Mouse (Mus musculus) CH12.LX (cell line): Measurements from ENCODE around the gene Htra1.

Experiments
- CTCF ChIP-seq, 2 experiments: IDR thresholded peaks in 1 of 2; conservative IDR thresholded peaks in 1 of 2; 2 replicates each; pipeline ENCODE4 v1.5.1; 2011 to 2012; ENCODE audit warnings: low read depth in 2 of 2, low read length in 2 of 2, improper control_type of control experiment in 1 of 2, inconsistent platforms in 1 of 2, mild to moderate bottlenecking in 1 of 2, moderate library complexity in 1 of 2
- EP300 ChIP-seq: IDR thresholded peaks from 2 replicates; pipeline ENCODE4 v1.6.1; 2011; ENCODE audit warnings: low read length, improper control_type of control experiment
- MAFK ChIP-seq: IDR thresholded peaks from 2 replicates; pipeline ENCODE4 v1.6.1; 2011; ENCODE audit warnings: low read length, improper control_type of control experiment; ENCODE audit not compliant: insufficient replicate concordance
- RCOR1 ChIP-seq: conservative IDR thresholded peaks from 2 replicates; pipeline ENCODE4 v1.6.1; 2012; ENCODE audit warnings: low read depth, mild to moderate bottlenecking, inconsistent platforms, low read length, improper control_type of control experiment
- TBP ChIP-seq: conservative IDR thresholded peaks from 2 replicates; pipeline ENCODE4 v1.6.1; 2011; ENCODE audit warnings: low read depth, low read length, improper control_type of control experiment
- USF1 ChIP-seq: IDR thresholded peaks from 2 replicates; pipeline ENCODE4 v1.6.1; 2014; ENCODE audit warnings: low read depth, mild to moderate bottlenecking, inconsistent platforms, low read length, improper control_type of control experiment

GRCm38 (mm10) chr7:130887946-130888345, 48.0 kb upstream of the Htra1 start:
- TF ChIP-seq TBP, result no peak
- TF ChIP-seq CTCF (conservative IDR thresholded peaks at IDR 0.05 in 1 of 2, IDR thresholded peaks at IDR 0.05 in 1 of 2; ENCODE audit: low read depth in 2 of 2, low read length in 2 of 2), result no peak
- TF ChIP-seq MAFK, result no peak
- TF ChIP-seq RCOR1, result no peak
- TF ChIP-seq USF1, result no peak
- no peak for TF ChIP-seq EP300
